Mouse (Mus musculus) monocyte, adult 59 days (primary cell): ENCODE measurements around the gene Skap2. TPM values are rescaled to one million over a fixed set of nuclear protein-coding genes. Genes with fewer than 3 reads are reported as not detected.

ENCODE experiments used
- total RNA-seq, 2 experiments: library from RNA; stranded (reverse); gene quantifications; one replicate each; pipeline ENCODE4 v1.2.4; 2023

Skap2 gene
- total RNA-seq, result 100 to 1,000 TPM; 179 to 182 TPM

GRCm38 (mm10) chr6:52012409-52013244, at the start of gene Skap2:
Skap2 (minus strand) TSS chr6:52012549.

Other genes starting within 250 kb of the Skap2 start
- gene Hoxa1, start 145.8 kb upstream of the Skap2 start, total RNA-seq, result under 1 TPM; 0.34 to 0.55 TPM
- not detected for gene Hoxa2, start 152.3 kb upstream of the Skap2 start, total RNA-seq
- gene 5730596B20Rik, start 164.9 kb upstream of the Skap2 start, total RNA-seq, result not detected
- not detected for gene Hoxa4, start 179.2 kb upstream of the Skap2 start, total RNA-seq
- gene Hoxa5, start 192.0 kb upstream of the Skap2 start, total RNA-seq, result under 1 TPM in 1 of 2 experiments, not detected in 1; 0.27 TPM
- not detected for gene Hoxa6, start 196.2 kb upstream of the Skap2 start, total RNA-seq
- gene Hoxa3, start 200.8 kb upstream of the Skap2 start, total RNA-seq, result under 1 TPM in 1 of 2 experiments, not detected in 1; 0.24 TPM
- not detected for gene Gm28308, start 200.8 kb upstream of the Skap2 start, total RNA-seq
- not detected for gene Hoxa7, start 209.3 kb upstream of the Skap2 start, total RNA-seq
- not detected for gene Hoxa9, start 218.5 kb upstream of the Skap2 start, total RNA-seq
- gene Hoxa10, start 228.3 kb upstream of the Skap2 start, total RNA-seq, result not detected
- gene Hoxa11, start 233.3 kb upstream of the Skap2 start, total RNA-seq, result not detected
- not detected for gene Hoxa13, start 248.3 kb upstream of the Skap2 start, total RNA-seq